24 mouse cellular contexts compared by ENCODE assay signal in genomic region chr4:98920896-98921295, GRCm38 (mm10).
"Had no signal": no experiment of that assay in that cellular context is flagged by ENCODE, and none has a peak within 500 bp of the region (broad histone marks: within the 10 kb centered on the region; RNA-seq: fewer than 3 reads in every experiment).

No protein-coding gene starts in this region.

- ATAC-seq: hindbrain, embryonic 16.5 days; inflammation-experienced regulatory T-cells, adult 6 months; intestine, embryonic 15.5 days; intestine, postnatal 0 days had no signal

- H3K9ac ChIP-seq: heart, embryonic 12.5 days; hindbrain, embryonic 12.5 days; hindbrain, embryonic 14.5 days; intestine, embryonic 15.5 days; limb, embryonic 12.5 days had no signal

- H3K9me3 ChIP-seq: heart, embryonic 10.5 days; heart, embryonic 12.5 days; hindbrain, embryonic 10.5 days; hindbrain, embryonic 12.5 days; intestine, embryonic 15.5 days; limb, embryonic 10.5 days; limb, embryonic 12.5 days had no signal

- H3K4me2 ChIP-seq: heart, embryonic 12.5 days; hindbrain, embryonic 12.5 days; hindbrain, embryonic 14.5 days; intestine, embryonic 15.5 days; limb, embryonic 12.5 days; liver, embryonic 11.5 days had no signal

- H3K27me3 ChIP-seq: heart, embryonic 12.5 days; hindbrain, embryonic 12.5 days; intestine, embryonic 15.5 days; limb, embryonic 12.5 days had no signal

- DNase-seq: gastrocnemius, postnatal 14 days; gastrocnemius, postnatal 36 days; heart, adult 18-20 months; heart, postnatal 10 days; heart, postnatal 4 days; kidney, adult 18-20 months; kidney, adult 8-10 months; kidney, postnatal 10 days; kidney, postnatal 36 days; layer of hippocampus, adult 9-11 months; layer of hippocampus, postnatal 36 days; liver had no signal

- H3K36me3 ChIP-seq: heart, embryonic 10.5 days; heart, embryonic 12.5 days; hindbrain, embryonic 10.5 days; hindbrain, embryonic 12.5 days; intestine, embryonic 15.5 days; limb, embryonic 10.5 days; limb, embryonic 12.5 days had no signal

- H3K27ac ChIP-seq: heart, embryonic 10.5 days; hindbrain, embryonic 10.5 days; hindbrain, embryonic 12.5 days; hindbrain, embryonic 14.5 days; intestine, embryonic 15.5 days; limb, embryonic 10.5 days; limb, embryonic 12.5 days had no signal

- H3K4me3 ChIP-seq: heart, embryonic 10.5 days; heart, embryonic 12.5 days; hindbrain, embryonic 10.5 days; hindbrain, embryonic 12.5 days; intestine, embryonic 15.5 days; limb, embryonic 10.5 days; limb, embryonic 12.5 days had no signal
